Comparison of ENCODE assay signal across 1 mouse cellular context in genomic region chr2:120631521-120631920, GRCm38 (mm10).
TF ChIP-seq lines count a peak whose summit lies in the region.

No protein-coding gene starts in this region.

TF ChIP-seq in MEL, 35 proteins besides CTCF, POLR2A, EP300 and RAD21:
- TF ChIP-seq ZNF384 (IDR thresholded peaks at IDR 0.05; ENCODE audit: low read depth, low read length) (no peak), ZKSCAN1 (IDR thresholded peaks at IDR 0.05; ENCODE audit: low read depth, low read length) (no peak), MYC (IDR thresholded peaks at IDR 0.05; ENCODE audit: low read depth, low read length) (peak; percentile 1; the same call in 1 of the 2 replicates), TCF12 (IDR thresholded peaks at IDR 0.05; ENCODE audit: low read depth, low read length) (peak; percentile 98), NELFE (IDR thresholded peaks at IDR 0.05; ENCODE audit: low read depth, low read length) (no peak), HCFC1 (IDR thresholded peaks at IDR 0.05; ENCODE audit: low read depth, low read length) (no peak; the same call in none of the 2 replicates), KAT2A (conservative IDR thresholded peaks at IDR 0.05; ENCODE audit: low read depth, low read length) (no peak), USF1 (IDR thresholded peaks at IDR 0.05; ENCODE audit: low read depth, low read length) (no peak), TAL1 (IDR thresholded peaks at IDR 0.05; ENCODE audit: low read length) (peak; percentile 88), POLR2AphosphoS2 (IDR thresholded peaks at IDR 0.05; ENCODE audit: low read length) (no peak), MAFK (IDR thresholded peaks at IDR 0.05; ENCODE audit: borderline replicate concordance, low read depth, low read length) (0 out of 2 replicates have a peak, but pooled peaks have one; percentile 30), MEF2A (IDR thresholded peaks at IDR 0.05; ENCODE audit: extremely low read depth, insufficient replicate concordance, low read depth, low read length, poor library complexity, severe bottlenecking) (no peak), CHD1 (IDR thresholded peaks at IDR 0.05; ENCODE audit: low read depth, low read length) (no peak), MYB (IDR thresholded peaks at IDR 0.05; ENCODE audit: low read depth, low read length) (no peak), SIN3A (IDR thresholded peaks at IDR 0.05; ENCODE audit: low read length) (no peak; the same call in 1 of the 2 replicates), UBTF (IDR thresholded peaks at IDR 0.05; ENCODE audit: borderline replicate concordance, insufficient read depth, low read depth, low read length) (no peak), E2F4 (IDR thresholded peaks at IDR 0.05; ENCODE audit: borderline replicate concordance, low read depth, low read length) (no peak), RCOR1 (IDR thresholded peaks at IDR 0.05; ENCODE audit: low read depth, low read length) (0 out of 2 replicates have a peak, but pooled peaks have one; percentile 35), POLR2AphosphoS5 (IDR thresholded peaks at IDR 0.05; ENCODE audit: borderline replicate concordance, low read depth, low read length) (no peak), JUND (IDR thresholded peaks at IDR 0.05; ENCODE audit: low read depth, low read length) (no peak), ZMIZ1 (IDR thresholded peaks at IDR 0.05; ENCODE audit: low read depth, low read length) (no peak), BHLHE40 (IDR thresholded peaks at IDR 0.05; ENCODE audit: borderline replicate concordance, low read depth, low read length) (no peak; the same call in 1 of the 2 replicates), GATA1 (IDR thresholded peaks at IDR 0.05; ENCODE audit: low read depth, low read length) (peak; percentile 95), MXI1 (IDR thresholded peaks at IDR 0.05; ENCODE audit: low read depth, low read length) (no peak), ETS1 (IDR thresholded peaks at IDR 0.05; ENCODE audit: low read depth, low read length) (peak; percentile 94), ELF1 (IDR thresholded peaks at IDR 0.05; ENCODE audit: low read depth, low read length) (no peak), TBP (IDR thresholded peaks at IDR 0.05; ENCODE audit: low read depth, low read length) (no peak), GABPA (IDR thresholded peaks at IDR 0.05; ENCODE audit: low read depth, low read length) (no peak), USF2 (IDR thresholded peaks at IDR 0.05; ENCODE audit: borderline replicate concordance in 1 of 2, insufficient read depth in 1 of 2, low read depth in 1 of 2, low read length in 2 of 2) (no peak), CHD2 (IDR thresholded peaks at IDR 0.05; ENCODE audit: low read length) (no peak), SMC3 (IDR thresholded peaks at IDR 0.05; ENCODE audit: low read depth, low read length) (no peak), MAX (IDR thresholded peaks at IDR 0.05; ENCODE audit: low read length) (no peak), MAZ (IDR thresholded peaks at IDR 0.05; ENCODE audit: low read depth, low read length) (peak; percentile 34; the same call in 1 of the 2 replicates), ZC3H11A (IDR thresholded peaks at IDR 0.05; ENCODE audit: low read depth, low read length) (no peak), NRF1 (IDR thresholded peaks at IDR 0.05; ENCODE audit: insufficient read depth, low read depth, low read length, poor library complexity, severe bottlenecking) (no peak)
TF ChIP-seq in MEL: peak in this region for 8.
